Mouse (Mus musculus) lung, adult 2 months (tissue): ENCODE measurements around the gene Hacd4. TPM values are rescaled to one million over a fixed set of nuclear protein-coding genes. Genes with fewer than 3 reads are reported as not detected.
A peak's percentile ranks its signal among the peaks of the same experiment; 100 is the strongest.

ENCODE experiments used
- DNase-seq: peaks from one replicate; pipeline ENCODE4 v3.0.0; 2022
- H3K4me1 ChIP-seq: fragments of 200-500 bp; 2 replicates; pipeline ENCODE4 v1.6.1; 2011; ENCODE audit warnings: low read length; ENCODE audit not compliant: control insufficient read depth, insufficient read depth
- H3K4me3 ChIP-seq: fragments of 200-500 bp; replicated peaks from 2 replicates; pipeline ENCODE3; 2011; ENCODE audit warnings: low read depth, mild to moderate bottlenecking, control low read depth, low read length; ENCODE audit errors: extremely low read depth
- CTCF ChIP-seq: fragments of 200-500 bp; IDR thresholded peaks from 2 replicates; pipeline ENCODE4 v1.5.1; 2011; ENCODE audit warnings: mild to moderate bottlenecking, low read length, control low read depth; ENCODE audit not compliant: insufficient read depth
- POLR2A ChIP-seq: fragments of 200-500 bp; IDR thresholded peaks from 2 replicates; pipeline ENCODE4 v1.6.1; 2011; ENCODE audit warnings: low read depth, mild to moderate bottlenecking, control low read depth, low read length, borderline replicate concordance; ENCODE audit errors: extremely low read depth
- WGBS: fragments of 180-500 bp; shearing (Covaris S2); methylation state at CpG from one replicate; pipeline ENCODE4 v1.1.7; 2018; 5-methylcytosine and 5-hydroxymethylcytosine counted together
- polyA plus RNA-seq: library from polyadenylated mRNA; depleted of rRNA; stranded (reverse); fragments of >200 nt; gene quantifications from 2 replicates; pipeline ENCODE4 v1.2.3, GENCODE M21; 2012; rRNA removed

Hacd4 gene
- 2.6 and 3.6 TPM in 2 replicates for polyA plus RNA-seq

DNA sequence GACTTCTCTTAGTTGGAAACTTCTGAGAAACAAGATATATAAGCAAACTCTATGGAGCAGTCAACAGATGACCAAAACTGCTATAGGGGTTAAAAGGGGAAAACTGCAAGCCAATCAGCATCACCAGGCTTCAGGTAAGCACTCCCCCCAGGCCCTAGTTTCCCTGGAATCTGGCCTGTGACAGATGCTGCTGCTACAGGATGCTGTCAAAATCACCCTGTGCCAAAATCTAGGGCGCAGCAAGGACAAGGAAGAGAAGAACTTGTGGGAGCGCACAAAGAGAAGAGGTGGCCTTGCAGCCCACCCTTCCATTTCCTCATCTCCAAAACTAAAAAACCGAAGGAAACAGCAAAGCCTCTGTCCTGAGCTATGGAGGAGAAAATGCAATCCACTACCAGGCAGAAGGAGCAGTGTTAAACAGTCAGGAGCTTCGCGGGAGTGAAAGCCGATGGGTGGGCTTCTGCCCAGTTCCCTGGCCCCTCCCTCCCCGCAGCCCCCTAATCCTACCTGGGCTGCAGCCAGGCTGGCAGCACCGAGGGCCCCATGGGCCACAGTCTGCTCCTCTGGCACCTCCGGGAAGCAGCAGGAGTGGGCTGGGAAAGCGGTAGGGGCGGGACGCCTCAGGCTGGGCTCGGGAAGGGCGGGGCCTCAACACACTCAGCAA is at the start of gene Hacd4:
Gene Hacd4 (minus strand): TSS at position 603 of the 664 bp plus-strand sequence.
- peak; percentile 46 for DNase-seq
- TF ChIP-seq POLR2A (peak; percentile 29; the same call in 1 of the 2 replicates), CTCF (no peak)
- H3K4me3 ChIP-seq: peak within 1 kb of the TSS; percentile 42
- no peaks in the 10 kb centered on the region; the same call in 1 of the 2 replicates for H3K4me1 ChIP-seq
- WGBS: 6% methylated on average over 14 of the region's 14 CpGs

GRCm38 (mm10) chr4:88488107-88488506 is 49.4 kb upstream of the Hacd4 start:
- DNase-seq: no peak
- no peak overlapping the region for H3K4me3 ChIP-seq
- 42% methylated on average over 3 of the region's 3 CpGs for WGBS
- no peaks in the 10 kb centered on the region for H3K4me1 ChIP-seq
- no peak for TF ChIP-seq CTCF
- no peak for TF ChIP-seq POLR2A

- 70% methylated on average over 6 of the region's 6 CpGs for WGBS
- no peak for DNase-seq
- no peaks in the 10 kb centered on the region; the same call in 1 of the 2 replicates for H3K4me1 ChIP-seq
- no peak for TF ChIP-seq CTCF
- TF ChIP-seq POLR2A: no peak
- no peak overlapping the region for H3K4me3 ChIP-seq
Measured at GRCm38 (mm10) chr4:88480130-88480529, 41.4 kb upstream of the Hacd4 start.

GRCm38 (mm10) chr4:88478809-88479186 is 40.1 kb upstream of the Hacd4 start:
- DNase-seq: no peak
- TF ChIP-seq CTCF (no peak), POLR2A (no peak)
- WGBS: 46% methylated on average over 9 of the region's 9 CpGs

GRCm38 (mm10) chr4:88478177-88478808 is 39.6 kb upstream of the Hacd4 start:
- DNase-seq: no peak
- H3K4me3 ChIP-seq: no peak overlapping the region
- H3K4me1 ChIP-seq: no peaks in the 10 kb centered on the region; the same call in 1 of the 2 replicates
- TF ChIP-seq POLR2A (no peak), CTCF (no peak)
- 71% methylated on average over 4 of the region's 4 CpGs for WGBS

More at GRCm38 (mm10) chr4:88478809-88479186, 40.1 kb upstream of the Hacd4 start:
- no peak overlapping the region for H3K4me3 ChIP-seq
- H3K4me1 ChIP-seq: no peaks in the 10 kb centered on the region; the same call in 1 of the 2 replicates

GRCm38 (mm10) chr4:88476511-88477210 is 37.9 kb upstream of the Hacd4 start:
- 41% methylated on average over 4 of the region's 4 CpGs for WGBS

DNA sequence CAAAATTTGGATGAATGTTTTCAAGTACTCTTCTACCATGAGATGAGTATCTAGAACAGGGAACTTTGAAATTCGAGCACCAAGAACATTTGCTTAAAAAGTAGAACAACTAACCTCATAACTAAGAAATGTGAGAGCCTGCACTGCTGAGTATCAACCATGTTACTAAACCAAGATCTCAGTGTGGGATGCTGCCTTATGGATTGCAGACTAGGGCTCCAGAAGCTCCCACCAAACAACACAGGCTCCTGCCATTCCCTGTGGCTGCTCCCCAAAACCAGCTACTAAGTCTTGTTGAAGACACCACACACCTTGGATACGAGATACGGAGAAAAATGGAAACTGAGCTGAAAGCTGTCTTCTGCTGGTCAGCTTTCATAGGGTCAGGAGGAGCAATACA is 37.4 kb upstream of the Hacd4 start:
- DNase-seq: no peak
- no peak for TF ChIP-seq POLR2A
- TF ChIP-seq CTCF: no peak
- Histone ChIP-seq H3K4me3 (no peak overlapping the region), H3K4me1 (no peaks in the 10 kb centered on the region; the same call in 1 of the 2 replicates)
- 95% methylated on average over 3 of the region's 3 CpGs for WGBS

More at GRCm38 (mm10) chr4:88476511-88477210, 37.9 kb upstream of the Hacd4 start:
- TF ChIP-seq CTCF: no peak
- no peak for TF ChIP-seq POLR2A
- no peak for DNase-seq
- Histone ChIP-seq H3K4me1 (no peaks in the 10 kb centered on the region; the same call in 1 of the 2 replicates), H3K4me3 (no peak overlapping the region)

GRCm38 (mm10) chr4:88471528-88471927 is 32.8 kb upstream of the Hacd4 start:
- no peaks in the 10 kb centered on the region for H3K4me1 ChIP-seq
- H3K4me3 ChIP-seq: no peak overlapping the region
- 50% methylated on average over 2 of the region's 2 CpGs for WGBS
- no peak for DNase-seq
- TF ChIP-seq CTCF (no peak), POLR2A (no peak)

DNA sequence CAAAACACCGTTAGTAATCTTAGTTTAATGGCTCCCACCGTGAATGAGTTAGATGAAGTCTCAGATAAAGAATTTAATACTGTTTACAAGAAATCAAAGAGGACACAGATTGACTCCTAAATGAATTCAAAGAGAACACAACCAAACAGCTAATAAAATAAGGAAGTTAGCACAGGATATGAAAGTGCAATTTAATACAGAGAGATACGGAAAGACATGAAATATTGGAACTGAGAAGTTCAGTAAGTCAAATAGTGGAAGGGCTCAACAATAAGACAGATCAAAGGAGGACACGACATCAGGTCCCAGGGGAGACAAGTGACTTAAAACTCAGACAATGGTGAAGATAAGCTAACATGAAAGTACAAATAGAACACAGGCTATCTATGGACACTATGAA is 25.8 kb upstream of the Hacd4 start:
- 61% methylated on average over 4 of the region's 4 CpGs for WGBS
- Histone ChIP-seq H3K4me3 (no peak overlapping the region), H3K4me1 (no peaks in the 10 kb centered on the region)
- no peak for DNase-seq
- TF ChIP-seq CTCF: no peak
- TF ChIP-seq POLR2A: no peak
